Mouse (Mus musculus): ENCODE measurements around the gene Arhgap21. TPM values are rescaled to one million over a fixed set of nuclear protein-coding genes. Genes with fewer than 3 reads are reported as not detected.

Gene Arhgap21
- polyA plus RNA-seq, 1 experiment from 2014 or later, result 53.4 TPM

DNA sequence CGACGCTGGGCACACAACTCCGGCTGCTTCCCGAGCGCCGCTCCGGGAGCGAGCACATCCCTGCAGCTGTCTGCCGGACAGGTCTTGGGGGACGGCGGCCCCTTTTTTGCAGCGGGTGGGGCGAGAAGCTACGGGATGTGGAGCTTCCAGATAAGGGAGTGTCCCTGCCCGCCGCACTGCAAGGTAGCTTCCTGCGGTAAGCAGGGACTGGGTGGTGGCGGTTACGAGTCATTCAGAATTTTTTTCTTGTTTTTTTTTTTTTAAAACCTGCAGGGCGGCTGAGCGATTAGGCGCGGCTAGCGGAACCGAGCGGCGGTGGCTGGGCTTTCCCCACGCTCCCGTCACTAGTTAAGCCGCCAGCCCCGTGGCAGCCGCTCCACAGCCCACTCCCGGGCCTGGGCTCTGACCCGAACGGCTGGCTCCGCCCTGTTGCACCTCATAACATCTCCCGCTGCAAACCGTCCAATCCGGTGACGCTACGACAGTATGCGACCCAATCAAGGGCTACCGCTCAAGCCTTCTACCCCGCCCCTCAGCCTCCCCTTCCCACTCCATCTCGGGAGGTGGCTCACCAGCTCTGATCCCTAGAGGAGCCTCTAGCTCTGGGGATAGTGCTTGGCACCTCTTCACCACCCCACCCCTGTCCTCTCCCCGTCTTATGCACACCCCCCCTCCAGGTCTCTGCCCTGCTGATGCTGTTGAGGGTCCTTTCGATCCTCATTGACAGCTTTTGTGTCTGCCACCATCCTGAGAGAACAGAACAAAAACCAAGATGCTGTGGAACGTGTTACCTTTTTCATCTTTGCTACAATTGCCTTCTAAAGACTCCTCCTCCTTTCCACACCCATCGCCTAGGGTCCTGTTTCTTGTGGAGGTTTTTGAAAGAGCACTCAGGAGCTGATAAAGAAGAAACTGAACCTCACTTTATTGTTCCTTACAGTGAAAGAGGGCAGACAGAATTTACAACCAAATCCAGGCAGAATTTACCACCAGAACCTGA lies 820 bp upstream of the Arhgap21 start:
- under 1% methylated on average over 40 of the region's 49 CpGs for WGBS
- H3K9me3 ChIP-seq (ENCODE audit: control insufficient read depth, low read length), result no peaks in the 10 kb centered on the region
- peak; percentile 97 for ATAC-seq (ENCODE audit: low read depth)
- peaks cover 12% of the 10 kb centered on the region; the same call in 1 of the 2 replicates for H3K4me1 ChIP-seq (ENCODE audit: control insufficient read depth, insufficient read depth, low read length)
- H3K27ac ChIP-seq (ENCODE audit: low read depth, low read length), result peak overlapping the region; percentile 100
- no peaks in the 10 kb centered on the region for H3K27me3 ChIP-seq (ENCODE audit: control insufficient read depth, insufficient read depth, low read length)
- H3K9ac ChIP-seq (replicated peaks; ENCODE audit: low read depth, low read length), result peak overlapping the region; percentile 99
- H3K36me3 ChIP-seq (ENCODE audit: control insufficient read depth, insufficient read depth, low read length), result no peaks in the 10 kb centered on the region
- peak overlapping the region; percentile 91 for H3K4me2 ChIP-seq (ENCODE audit: low read depth, low read length)
- H3K4me3 ChIP-seq (ENCODE audit: low read depth, low read length), result peak overlapping the region; percentile 92

DNA sequence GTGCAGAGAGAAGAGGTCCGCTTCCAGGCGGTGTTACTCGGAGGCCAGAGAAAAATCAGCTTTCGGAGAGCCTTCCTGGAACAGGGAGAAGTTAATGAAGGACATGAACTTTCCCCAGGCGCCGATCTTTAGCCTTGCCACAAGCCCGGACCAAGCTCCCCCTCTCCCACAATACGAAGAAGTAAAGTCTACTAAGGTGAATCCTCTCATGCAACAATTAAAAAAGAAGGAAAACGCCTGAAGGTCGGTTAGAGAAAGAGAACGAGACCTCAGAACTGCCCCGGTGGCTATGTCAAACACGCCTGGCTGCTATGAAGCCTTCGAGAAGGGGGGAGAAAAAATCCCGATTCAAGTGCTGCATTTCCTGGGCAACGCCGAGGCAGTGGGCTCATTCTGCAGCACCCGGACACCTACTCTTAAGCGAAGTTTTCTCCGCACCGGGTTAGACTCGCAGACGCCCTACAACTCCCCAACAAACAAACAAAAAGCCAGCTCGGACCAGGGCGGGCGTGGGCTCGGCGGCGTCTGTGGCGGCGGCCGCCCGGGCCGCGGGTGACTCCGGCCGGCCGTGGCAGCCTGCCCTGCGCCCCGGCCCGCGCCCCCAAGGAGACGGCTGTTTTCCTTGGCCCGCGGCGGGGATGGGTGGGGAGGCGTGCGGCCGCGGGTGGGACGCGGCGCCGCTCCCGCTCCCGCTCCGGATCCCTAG lies 882 bp downstream of the Arhgap21 start:
- H3K4me1 ChIP-seq (ENCODE audit: control insufficient read depth, insufficient read depth, low read length), result peaks cover 24% of the 10 kb centered on the region
- H3K9me3 ChIP-seq (ENCODE audit: control insufficient read depth, low read length), result no peaks in the 10 kb centered on the region
- under 1% methylated on average over 51 of the region's 57 CpGs for WGBS
- H3K4me2 ChIP-seq (ENCODE audit: low read depth, low read length), result peak overlapping the region; percentile 91
- peak overlapping the region; percentile 100 for H3K27ac ChIP-seq (ENCODE audit: low read depth, low read length)
- H3K36me3 ChIP-seq (ENCODE audit: control insufficient read depth, insufficient read depth, low read length), result no peaks in the 10 kb centered on the region
- H3K9ac ChIP-seq (replicated peaks; ENCODE audit: low read depth, low read length), result peak overlapping the region; percentile 99
- ATAC-seq (ENCODE audit: low read depth), result no peak
- no peaks in the 10 kb centered on the region for H3K27me3 ChIP-seq (ENCODE audit: control insufficient read depth, insufficient read depth, low read length)
- peak overlapping the region; percentile 92 for H3K4me3 ChIP-seq (ENCODE audit: low read depth, low read length)

DNA sequence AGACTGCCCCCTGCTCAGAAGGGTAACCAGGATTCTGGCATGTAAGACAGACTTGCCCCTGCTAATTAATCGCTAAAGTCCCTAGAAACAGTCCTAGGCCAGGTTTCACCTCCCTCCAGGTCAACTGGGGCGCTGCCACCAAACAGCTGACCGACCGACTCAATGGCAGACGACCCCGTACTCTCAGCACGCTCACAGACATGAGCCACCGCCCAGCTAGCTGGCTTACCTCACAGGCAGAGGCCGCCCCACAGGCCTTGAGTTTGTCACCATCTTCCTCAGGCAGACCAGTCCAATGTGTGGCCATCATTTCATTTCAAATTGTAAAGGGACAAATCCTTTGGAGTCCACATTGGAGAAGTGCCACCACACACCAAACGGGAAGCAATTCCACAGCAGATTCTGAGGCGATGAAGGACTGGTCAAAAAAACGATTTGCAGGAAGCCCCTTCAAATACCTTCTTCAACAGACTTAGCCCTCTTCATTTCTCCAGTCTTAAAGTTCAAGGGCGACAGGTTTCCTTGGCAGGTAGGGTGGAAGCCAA lies 1.5 kb downstream of the Arhgap21 start:
- peaks cover 30% of the 10 kb centered on the region for H3K4me1 ChIP-seq (ENCODE audit: control insufficient read depth, insufficient read depth, low read length)
- 2% methylated on average over 13 of the region's 13 CpGs for WGBS
- peak overlapping the region; percentile 91 for H3K4me2 ChIP-seq (ENCODE audit: low read depth, low read length)
- peak overlapping the region; percentile 92 for H3K4me3 ChIP-seq (ENCODE audit: low read depth, low read length)
- ATAC-seq (ENCODE audit: low read depth), result no peak
- H3K9ac ChIP-seq (replicated peaks; ENCODE audit: low read depth, low read length), result peak overlapping the region; percentile 99
- no peaks in the 10 kb centered on the region for H3K9me3 ChIP-seq (ENCODE audit: control insufficient read depth, low read length)
- no peaks in the 10 kb centered on the region for H3K36me3 ChIP-seq (ENCODE audit: control insufficient read depth, insufficient read depth, low read length)
- peak overlapping the region; percentile 100 for H3K27ac ChIP-seq (ENCODE audit: low read depth, low read length)
- no peaks in the 10 kb centered on the region for H3K27me3 ChIP-seq (ENCODE audit: control insufficient read depth, insufficient read depth, low read length)

DNA sequence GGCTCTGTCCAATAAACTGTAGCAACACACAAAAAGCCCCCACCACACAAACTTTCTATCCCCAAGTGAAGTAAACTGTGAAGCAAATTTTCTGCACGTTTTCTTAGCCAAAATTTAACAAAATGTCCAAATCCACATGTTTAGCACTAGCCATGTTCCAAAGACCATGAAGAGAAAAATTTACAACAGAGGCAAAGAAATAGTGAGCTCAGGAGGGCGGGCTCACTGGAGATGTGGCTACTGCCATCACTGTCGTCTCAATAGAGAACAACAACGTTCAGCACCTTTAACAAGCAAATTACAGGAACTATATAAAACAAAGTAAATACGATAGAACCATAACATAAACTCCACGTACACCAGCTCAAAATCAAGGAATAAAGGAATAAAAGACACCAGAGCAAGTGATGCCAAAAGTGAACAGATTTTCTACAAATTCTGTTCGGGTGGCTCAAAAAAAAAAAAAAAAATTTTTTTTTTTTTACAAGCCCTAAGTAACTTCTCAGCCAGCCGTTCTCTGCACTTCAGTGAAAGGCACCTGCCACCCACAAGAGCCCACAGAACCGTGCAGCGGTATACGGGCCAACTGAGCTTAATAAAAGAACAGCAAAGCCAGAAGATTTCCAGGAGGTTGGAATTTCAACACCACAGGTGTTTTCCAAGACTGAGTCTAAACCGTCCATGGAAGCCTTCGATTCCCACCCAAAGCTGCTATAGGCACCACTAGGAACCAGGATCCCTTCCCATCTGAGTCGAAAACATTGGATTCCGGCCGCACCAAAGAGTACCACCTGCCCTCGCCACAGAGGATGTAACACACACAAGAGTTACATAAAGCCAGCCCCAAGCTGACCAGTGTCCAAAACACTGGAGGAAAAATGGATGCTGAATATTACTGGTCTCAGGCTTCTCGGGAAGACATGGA lies 2.2 kb downstream of the Arhgap21 start:
- Histone ChIP-seq H3K36me3 (ENCODE audit: control insufficient read depth, insufficient read depth, low read length) (no peaks in the 10 kb centered on the region), H3K4me1 (ENCODE audit: control insufficient read depth, insufficient read depth, low read length) (peaks cover 36% of the 10 kb centered on the region), H3K4me2 (ENCODE audit: low read depth, low read length) (peak overlapping the region; percentile 91), H3K27me3 (ENCODE audit: control insufficient read depth, insufficient read depth, low read length) (no peaks in the 10 kb centered on the region), H3K27ac (ENCODE audit: low read depth, low read length) (peak overlapping the region; percentile 100), H3K9ac (replicated peaks; ENCODE audit: low read depth, low read length) (peak overlapping the region; percentile 99), H3K4me3 (ENCODE audit: low read depth, low read length) (peak overlapping the region; percentile 92), H3K9me3 (ENCODE audit: control insufficient read depth, low read length) (no peaks in the 10 kb centered on the region)
- WGBS, result 14% methylated on average over 18 of the region's 18 CpGs
- no peak for ATAC-seq (ENCODE audit: low read depth)

DNA sequence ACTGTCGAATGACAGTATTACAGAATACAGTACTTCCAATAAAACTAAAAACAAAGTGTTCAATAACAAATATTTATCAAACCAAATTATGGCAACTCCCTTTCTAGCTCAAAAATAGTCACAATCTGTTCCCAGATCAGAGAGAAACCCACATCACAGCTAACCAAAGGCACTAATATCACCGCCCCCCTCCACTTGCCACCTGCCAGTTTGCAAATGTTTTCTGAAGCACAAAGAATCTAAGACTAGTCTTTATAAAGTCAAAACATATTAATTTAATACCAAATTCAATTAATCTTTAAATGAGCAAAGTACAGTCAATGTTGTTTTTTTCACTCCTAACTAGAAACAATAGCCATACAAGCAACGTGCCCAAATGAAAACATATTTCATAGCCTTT lies 3.3 kb downstream of the Arhgap21 start:
- WGBS, result 53% methylated on average over 3 of the region's 3 CpGs
- no peak for ATAC-seq (ENCODE audit: low read depth)
- H3K4me1 ChIP-seq (ENCODE audit: control insufficient read depth, insufficient read depth, low read length), result peaks cover 45% of the 10 kb centered on the region
- no peaks in the 10 kb centered on the region for H3K36me3 ChIP-seq (ENCODE audit: control insufficient read depth, insufficient read depth, low read length)
- H3K4me3 ChIP-seq (ENCODE audit: low read depth, low read length), result peak overlapping the region; percentile 92
- H3K9me3 ChIP-seq (ENCODE audit: control insufficient read depth, low read length), result no peaks in the 10 kb centered on the region
- no peak overlapping the region for H3K27ac ChIP-seq (ENCODE audit: low read depth, low read length)
- H3K9ac ChIP-seq (replicated peaks; ENCODE audit: low read depth, low read length), result peak overlapping the region; percentile 99; the same call in 1 of the 2 replicates
- H3K27me3 ChIP-seq (ENCODE audit: control insufficient read depth, insufficient read depth, low read length), result no peaks in the 10 kb centered on the region
- H3K4me2 ChIP-seq (ENCODE audit: low read depth, low read length), result peak overlapping the region; percentile 91

DNA sequence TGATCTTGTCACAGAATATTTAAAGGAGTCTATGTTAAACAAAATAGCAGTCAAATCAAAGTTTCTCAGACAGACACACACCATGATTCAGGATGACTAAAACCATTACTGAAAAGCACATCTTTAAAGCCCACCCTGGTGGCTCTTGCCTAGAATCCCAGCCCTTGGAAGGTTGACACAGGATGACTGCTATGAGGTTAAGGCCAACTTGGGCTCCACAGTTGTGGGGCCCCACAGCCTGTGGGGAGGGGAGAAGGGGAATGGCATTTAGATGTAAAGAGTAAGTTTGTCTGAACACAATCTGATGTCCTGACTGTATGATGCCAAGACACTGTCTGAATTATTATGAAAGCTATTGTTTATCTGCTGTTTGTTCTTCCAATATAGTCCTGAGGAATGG lies 4.2 kb downstream of the Arhgap21 start:
- ATAC-seq (ENCODE audit: low read depth), result no peak
- peak overlapping the region; percentile 21 for H3K4me3 ChIP-seq (ENCODE audit: low read depth, low read length)
- H3K4me2 ChIP-seq (ENCODE audit: low read depth, low read length), result peak overlapping the region; percentile 41
- H3K27ac ChIP-seq (ENCODE audit: low read depth, low read length), result no peak overlapping the region
- H3K27me3 ChIP-seq (ENCODE audit: control insufficient read depth, insufficient read depth, low read length), result no peaks in the 10 kb centered on the region
- H3K9me3 ChIP-seq (ENCODE audit: control insufficient read depth, low read length), result no peaks in the 10 kb centered on the region
- H3K4me1 ChIP-seq (ENCODE audit: control insufficient read depth, insufficient read depth, low read length), result peaks cover 47% of the 10 kb centered on the region
- no peak overlapping the region for H3K9ac ChIP-seq (replicated peaks; ENCODE audit: low read depth, low read length)
- no peaks in the 10 kb centered on the region for H3K36me3 ChIP-seq (ENCODE audit: control insufficient read depth, insufficient read depth, low read length)

DNA sequence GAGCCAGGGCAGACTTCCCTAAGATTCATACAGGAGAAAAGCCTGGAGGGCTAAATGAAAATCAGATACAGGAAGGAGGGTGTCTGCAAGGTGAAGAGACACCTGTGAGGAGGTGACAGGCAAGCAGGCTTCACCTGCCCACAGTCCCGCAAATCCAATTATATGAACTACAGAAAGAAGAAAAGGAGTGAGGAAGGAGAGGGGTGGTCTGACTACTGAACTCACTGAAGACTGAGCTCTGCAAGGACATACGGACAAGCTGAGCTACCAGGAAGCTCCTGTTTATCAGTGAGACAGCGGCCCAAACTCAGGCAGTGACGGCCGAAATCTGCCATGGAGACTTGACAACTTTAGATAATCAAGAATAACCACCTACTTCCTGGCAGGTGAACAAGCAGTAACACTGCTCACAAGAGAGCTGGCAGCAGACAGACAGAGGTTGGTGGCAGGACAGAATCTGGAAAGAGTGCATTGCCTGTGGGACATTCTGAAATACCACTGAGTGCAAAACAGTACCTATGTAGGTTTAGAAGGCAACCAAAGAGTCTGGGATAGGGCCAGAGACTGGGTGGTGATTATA lies 5.4 kb downstream of the Arhgap21 start:
- H3K9ac ChIP-seq (replicated peaks; ENCODE audit: low read depth, low read length), result no peak overlapping the region
- no peak for ATAC-seq (ENCODE audit: low read depth)
- peaks cover 47% of the 10 kb centered on the region for H3K4me1 ChIP-seq (ENCODE audit: control insufficient read depth, insufficient read depth, low read length)
- H3K27ac ChIP-seq (ENCODE audit: low read depth, low read length), result no peak overlapping the region
- no peaks in the 10 kb centered on the region for H3K9me3 ChIP-seq (ENCODE audit: control insufficient read depth, low read length)
- H3K36me3 ChIP-seq (ENCODE audit: control insufficient read depth, insufficient read depth, low read length), result no peaks in the 10 kb centered on the region
- no peak overlapping the region for H3K4me3 ChIP-seq (ENCODE audit: low read depth, low read length)
- no peaks in the 10 kb centered on the region for H3K27me3 ChIP-seq (ENCODE audit: control insufficient read depth, insufficient read depth, low read length)
- 79% methylated on average over 5 of the region's 5 CpGs for WGBS
- H3K4me2 ChIP-seq (ENCODE audit: low read depth, low read length), result peak overlapping the region; percentile 20; the same call in 1 of the 2 replicates

DNA sequence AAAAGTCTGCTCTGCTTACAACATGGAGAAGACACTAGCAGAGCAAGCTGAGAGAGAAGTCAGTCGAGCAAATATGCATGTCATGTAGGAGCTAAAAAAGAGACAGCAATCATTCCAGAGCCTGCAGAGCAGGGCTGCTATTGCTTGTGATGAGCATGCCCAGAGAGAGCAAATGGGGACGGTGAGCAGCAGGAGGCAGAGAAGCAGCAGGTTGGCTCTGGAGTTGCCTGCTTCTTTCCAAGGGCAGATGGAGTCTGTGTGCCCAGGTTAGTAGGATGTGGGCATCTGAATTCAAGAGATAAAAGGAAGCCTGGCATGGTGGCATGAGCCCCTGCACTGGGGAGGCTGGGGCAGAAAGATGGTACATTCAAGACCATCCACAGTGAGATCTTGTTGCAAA lies 6.4 kb downstream of the Arhgap21 start:
- 0 out of 2 replicates have a peak overlapping the region, but pooled peaks have one; percentile 27 for H3K4me2 ChIP-seq (ENCODE audit: low read depth, low read length)
- no peak overlapping the region for H3K4me3 ChIP-seq (ENCODE audit: low read depth, low read length)
- no peaks in the 10 kb centered on the region for H3K36me3 ChIP-seq (ENCODE audit: control insufficient read depth, insufficient read depth, low read length)
- 0 out of 2 replicates have a peak, but pooled peaks have one; percentile 5 for ATAC-seq (ENCODE audit: low read depth)
- no peak overlapping the region for H3K9ac ChIP-seq (replicated peaks; ENCODE audit: low read depth, low read length)
- H3K27me3 ChIP-seq (ENCODE audit: control insufficient read depth, insufficient read depth, low read length), result no peaks in the 10 kb centered on the region
- peaks cover 47% of the 10 kb centered on the region for H3K4me1 ChIP-seq (ENCODE audit: control insufficient read depth, insufficient read depth, low read length)
- no peak overlapping the region for H3K27ac ChIP-seq (ENCODE audit: low read depth, low read length)
- 10% methylated on average over 2 of the region's 2 CpGs for WGBS
- no peaks in the 10 kb centered on the region for H3K9me3 ChIP-seq (ENCODE audit: control insufficient read depth, low read length)
